Mouse (Mus musculus): ENCODE results near the gene Calcrl.

- TF ChIP-seq MAFK (IDR thresholded peaks at IDR 0.05; ENCODE audit: insufficient read depth, low read depth, low read length) (no peak), ZC3H11A (IDR thresholded peaks at IDR 0.05; ENCODE audit: borderline replicate concordance, low read depth, low read length) (no peak)
These were observed 32.0 kb upstream of the Calcrl start for GRCm38 (mm10) chr2:84457221-84457620.
